Mouse (Mus musculus): ENCODE measurements around the gene Syne3.

GRCm38 (mm10) chr12:105009370-105010212, at the start of gene Syne3:
- peak; percentile 84 for TF ChIP-seq POLR2A (IDR thresholded peaks at IDR 0.05; ENCODE audit: insufficient read length, low read depth)
- no peak for TF ChIP-seq TCF12 (IDR thresholded peaks at IDR 0.05; ENCODE audit: insufficient read depth, poor library complexity, severe bottlenecking)
- no peak for TF ChIP-seq SRF (IDR thresholded peaks at IDR 0.05; ENCODE audit: control insufficient read depth, insufficient read length, low read depth)
